Mouse (Mus musculus): ENCODE measurements around the gene Gm21992.
A peak's percentile ranks its signal among the peaks of the same experiment; 100 is the strongest.

Gm21992 gene

GRCm38 (mm10) chr19:4811063-4811908 lies at the start of gene Gm21992, which contains the start of gene Rbm14:
TSS of gene Gm21992 (minus strand) at chr19:4811612.
TSS of gene Rbm14 (minus strand) at chr19:4811634.
- peak; percentile 99 for DNase-seq (ENCODE audit: low spot score in 2 of 2)

GRCm38 (mm10) chr19:4859081-4859480 lies 47.7 kb upstream of the Gm21992 start:
- DNase-seq (ENCODE audit: low spot score in 2 of 2) = no peak

DNA sequence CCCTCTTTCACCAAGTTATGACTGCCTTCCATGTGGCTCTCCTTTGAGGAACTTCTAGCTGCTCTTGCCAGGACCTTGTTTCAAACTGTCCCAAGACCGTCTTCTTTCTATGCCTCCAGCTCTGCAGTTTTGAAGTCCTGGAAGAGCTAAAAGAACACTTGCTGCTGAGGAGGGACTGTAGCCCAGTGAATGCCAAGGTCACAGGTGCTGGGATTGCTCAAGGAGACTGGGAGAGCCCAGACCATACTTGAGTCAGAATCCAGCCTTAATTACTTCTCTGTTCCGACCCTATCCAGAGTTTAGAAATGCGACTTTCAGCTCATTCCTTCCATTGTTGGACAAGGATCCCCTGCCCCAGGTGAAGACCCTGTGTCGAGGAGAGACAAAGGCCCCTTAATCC lies 44.5 kb upstream of the Gm21992 start:
- DNase-seq (ENCODE audit: low spot score in 2 of 2) = no peak

DNA sequence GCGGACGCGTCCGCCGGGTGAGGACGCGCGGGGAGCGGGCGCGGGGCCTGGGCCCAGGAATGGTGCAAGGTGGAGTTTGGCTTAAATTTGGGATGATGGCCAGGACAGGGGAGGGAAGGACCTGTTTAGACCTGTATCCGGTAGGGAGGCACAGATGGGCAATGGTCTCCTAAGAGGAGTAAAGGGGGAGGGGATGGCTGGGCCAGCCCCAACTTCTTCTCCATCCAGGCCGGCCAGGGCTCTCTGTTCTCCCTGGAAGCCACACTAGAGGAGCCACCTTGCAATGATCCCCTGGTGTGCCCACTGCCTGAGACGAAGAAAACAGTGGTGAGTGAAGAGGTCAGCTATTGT lies 44.0 kb upstream of the Gm21992 start:
- no peak for DNase-seq (ENCODE audit: low spot score in 2 of 2)

DNA sequence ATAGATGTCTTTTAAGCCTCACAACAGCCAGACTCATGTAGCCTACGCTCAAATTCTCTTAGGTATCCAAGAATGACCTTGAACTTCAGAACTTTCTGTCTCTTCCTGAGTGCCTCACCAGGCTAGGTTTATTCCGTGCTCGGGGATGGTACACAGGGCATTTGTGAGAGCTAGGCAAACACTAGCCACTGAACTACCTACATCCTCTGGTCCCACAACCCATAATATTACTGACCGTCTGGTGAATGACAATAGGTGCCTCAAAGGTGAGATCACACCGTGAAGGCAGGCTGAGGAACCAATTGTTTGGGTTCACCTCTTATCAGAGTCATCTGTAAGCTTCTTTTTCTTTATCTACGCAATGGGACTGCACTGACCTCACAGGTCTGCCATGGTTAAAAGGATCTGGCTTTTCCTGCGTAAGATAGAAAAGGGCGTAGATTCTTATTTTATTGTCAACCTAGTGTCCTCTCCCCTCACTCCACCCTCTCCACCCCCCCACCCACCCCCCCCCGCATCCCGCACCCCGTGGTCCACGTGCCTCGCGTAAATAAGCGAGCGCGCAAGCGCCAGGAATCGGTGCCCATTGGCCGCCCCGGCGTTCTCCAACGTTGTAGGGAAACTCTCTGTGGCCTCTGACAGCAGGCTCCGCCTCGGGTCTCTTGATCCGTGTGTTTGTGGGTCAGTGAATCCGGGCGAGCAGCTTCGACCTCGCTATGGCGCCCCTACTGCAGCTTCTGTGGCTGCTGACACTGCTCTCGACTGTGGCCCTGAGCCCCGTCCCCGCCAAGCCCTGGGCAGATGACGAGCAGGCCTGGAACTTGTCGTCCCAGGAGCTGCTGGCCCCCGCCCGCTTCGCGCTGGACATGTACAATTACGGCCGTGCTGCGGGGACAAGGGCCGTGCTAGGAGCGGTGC lies 43.4 kb upstream of the Gm21992 start, which contains the start of gene Ctsf:
TSS of gene Ctsf (plus strand) at position 579 of the 918 bp plus-strand sequence.
- DNase-seq (ENCODE audit: low spot score in 2 of 2) = peak; percentile 94

DNA sequence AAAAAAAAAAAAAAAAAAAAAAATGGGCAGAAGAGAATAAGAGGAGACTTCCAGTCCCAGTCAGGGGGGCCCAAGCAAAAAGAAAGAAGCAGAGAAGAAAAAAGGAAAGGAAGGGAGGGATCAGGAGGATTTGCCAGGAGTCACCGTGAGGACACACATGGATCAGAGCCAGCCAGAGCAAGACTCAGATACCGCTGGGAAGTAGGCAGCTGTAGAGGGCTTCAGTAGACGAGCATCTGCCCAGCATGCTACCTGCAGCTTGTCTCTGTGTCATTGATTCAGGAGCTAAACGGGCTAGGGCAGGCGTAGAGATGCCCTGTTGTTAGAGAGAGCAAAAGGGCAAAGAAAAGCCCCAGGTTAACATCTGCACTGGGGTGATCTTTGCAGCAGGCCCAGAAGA lies 38.9 kb upstream of the Gm21992 start:
- no peak for DNase-seq (ENCODE audit: low spot score in 2 of 2)

DNA sequence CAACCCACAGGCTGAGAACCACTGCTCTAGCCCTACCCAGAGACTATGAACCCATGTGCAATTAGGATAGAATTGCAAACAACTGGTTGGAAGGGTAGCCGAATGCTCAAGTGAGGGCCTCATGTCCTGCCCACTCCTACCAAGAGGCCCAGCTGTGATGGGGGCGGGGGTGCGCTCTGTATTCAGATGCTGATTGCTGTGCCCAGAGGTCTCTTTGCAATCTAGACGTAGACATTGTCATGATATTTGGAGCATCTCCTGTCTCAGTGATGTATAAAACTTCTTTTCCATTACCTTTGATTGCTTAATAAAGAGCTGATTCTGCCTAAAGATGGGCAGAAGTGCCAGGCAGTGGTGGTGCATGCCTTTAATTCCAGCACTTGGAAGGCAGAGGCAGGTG lies 38.4 kb upstream of the Gm21992 start:
- DNase-seq (ENCODE audit: low spot score in 2 of 2) = no peak

DNA sequence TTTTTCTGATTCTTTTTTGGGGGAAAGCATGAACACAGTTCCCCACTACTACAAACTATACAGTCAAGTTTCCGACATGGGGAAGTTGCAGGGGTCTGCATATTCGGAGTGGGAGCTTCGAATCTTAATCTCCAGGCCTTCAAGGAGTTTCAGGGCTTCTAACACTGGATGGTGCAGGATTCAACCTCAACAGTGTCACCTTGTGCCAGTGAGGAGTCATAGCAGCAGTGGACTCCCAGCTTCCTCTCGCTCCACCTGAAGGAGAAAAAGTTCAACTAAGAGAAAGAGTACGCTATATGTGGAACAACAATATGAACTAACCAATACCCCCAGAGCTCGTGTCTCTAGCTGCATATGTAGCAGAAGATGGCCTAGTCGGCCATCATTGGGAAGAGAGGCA lies 36.1 kb upstream of the Gm21992 start:
- DNase-seq (ENCODE audit: low spot score in 2 of 2) = no peak

GRCm38 (mm10) chr19:4845846-4846245 lies 34.4 kb upstream of the Gm21992 start:
- DNase-seq (ENCODE audit: low spot score in 2 of 2) = no peak

GRCm38 (mm10) chr19:4842611-4843010 lies 31.2 kb upstream of the Gm21992 start:
- DNase-seq (ENCODE audit: low spot score in 2 of 2) = no peak

- DNase-seq (ENCODE audit: low spot score in 2 of 2) = no peak
Observed at GRCm38 (mm10) chr19:4840848-4841247, 29.4 kb upstream of the Gm21992 start.

GRCm38 (mm10) chr19:4839149-4839548 lies 27.7 kb upstream of the Gm21992 start, which contains the start of the genes Ccs and Ccdc87:
TSS of gene Ccs (minus strand) at chr19:4839332.
TSS of gene Ccdc87 (plus strand) at chr19:4839366.
- peak; percentile 97 to 98 for DNase-seq (ENCODE audit: low spot score in 2 of 2)

DNA sequence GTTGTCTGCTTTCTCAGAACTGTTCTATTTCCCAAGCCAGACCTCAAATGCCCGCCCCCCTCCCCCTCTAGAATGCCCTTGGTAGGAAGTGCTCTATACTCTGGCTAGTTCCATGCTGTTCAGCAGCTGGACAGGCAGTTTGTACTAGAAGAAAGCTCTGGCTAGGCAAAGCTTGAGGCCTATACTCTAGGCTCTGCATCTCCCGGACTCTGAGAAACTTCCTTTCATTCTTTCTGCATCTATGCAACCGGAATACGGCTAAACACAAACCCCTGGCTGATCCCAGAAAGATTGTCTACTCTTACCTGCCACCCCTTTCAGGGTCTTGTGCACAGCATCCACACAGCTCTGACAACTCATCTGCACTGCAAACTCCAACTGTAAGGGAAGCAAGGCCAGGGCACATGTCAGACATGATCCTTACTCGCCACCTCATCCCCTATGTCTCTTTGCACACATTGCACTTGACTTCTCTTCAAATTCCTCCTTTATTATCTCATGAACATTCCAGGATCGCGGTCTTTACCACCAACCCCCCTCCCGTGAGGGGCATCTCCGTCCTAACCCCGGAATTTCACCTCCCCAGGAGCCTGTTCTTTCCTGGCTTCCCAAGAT lies 27.2 kb upstream of the Gm21992 start:
- no peak for DNase-seq (ENCODE audit: low spot score in 2 of 2)

- no peak for DNase-seq (ENCODE audit: low spot score in 2 of 2)
Observed at GRCm38 (mm10) chr19:4837049-4837448, 25.6 kb upstream of the Gm21992 start.

DNA sequence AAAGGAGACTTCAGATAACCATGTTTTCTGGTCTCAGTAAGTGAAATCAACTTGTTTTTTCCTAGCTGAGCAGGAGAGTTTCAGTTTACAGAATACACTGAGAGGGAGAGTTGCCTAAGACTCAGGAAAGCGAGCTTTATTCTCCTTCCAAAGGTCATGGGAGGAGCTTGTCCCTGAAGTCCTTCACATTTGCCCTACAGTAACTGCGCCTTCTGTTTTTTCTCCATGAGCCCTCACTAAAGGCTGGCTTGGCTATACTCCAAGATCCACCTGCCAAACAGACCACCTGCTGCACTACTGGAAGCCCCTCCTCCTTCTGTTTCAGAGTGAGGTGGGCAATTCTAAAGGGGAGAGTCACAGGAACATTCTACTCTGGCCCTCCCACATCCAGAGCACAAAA lies 24.7 kb upstream of the Gm21992 start:
- no peak for DNase-seq (ENCODE audit: low spot score in 2 of 2)

- DNase-seq (ENCODE audit: low spot score in 2 of 2) = no peak
Observed at GRCm38 (mm10) chr19:4833977-4834376, 22.6 kb upstream of the Gm21992 start.

DNA sequence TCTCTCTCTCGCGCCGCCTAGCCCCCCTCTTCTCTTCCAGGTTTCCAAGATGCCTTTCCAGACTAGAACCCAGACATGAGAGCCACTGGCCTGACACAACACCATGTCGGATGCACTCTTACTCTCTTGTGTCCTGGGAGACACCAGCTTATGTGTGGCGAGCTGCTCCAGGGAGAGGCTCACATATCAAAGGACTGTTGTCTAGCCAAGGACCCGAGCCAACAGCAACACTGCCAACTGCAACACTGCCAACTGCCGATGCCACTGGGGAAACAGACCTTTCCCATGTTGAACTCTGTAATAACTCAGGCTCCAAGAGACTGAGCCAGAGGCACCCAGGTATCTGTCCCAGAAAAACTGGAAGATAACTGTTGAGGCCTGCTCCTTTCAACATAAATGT lies 17.7 kb upstream of the Gm21992 start:
- DNase-seq (ENCODE audit: low spot score in 2 of 2) = peak; percentile 73 to 78

GRCm38 (mm10) chr19:4828444-4829114 lies 17.2 kb upstream of the Gm21992 start:
- DNase-seq (ENCODE audit: low spot score in 2 of 2) = no peak

- peak; percentile 88 to 89 for DNase-seq (ENCODE audit: low spot score in 2 of 2)
Observed at GRCm38 (mm10) chr19:4820678-4821303, 9.4 kb upstream of the Gm21992 start.

DNA sequence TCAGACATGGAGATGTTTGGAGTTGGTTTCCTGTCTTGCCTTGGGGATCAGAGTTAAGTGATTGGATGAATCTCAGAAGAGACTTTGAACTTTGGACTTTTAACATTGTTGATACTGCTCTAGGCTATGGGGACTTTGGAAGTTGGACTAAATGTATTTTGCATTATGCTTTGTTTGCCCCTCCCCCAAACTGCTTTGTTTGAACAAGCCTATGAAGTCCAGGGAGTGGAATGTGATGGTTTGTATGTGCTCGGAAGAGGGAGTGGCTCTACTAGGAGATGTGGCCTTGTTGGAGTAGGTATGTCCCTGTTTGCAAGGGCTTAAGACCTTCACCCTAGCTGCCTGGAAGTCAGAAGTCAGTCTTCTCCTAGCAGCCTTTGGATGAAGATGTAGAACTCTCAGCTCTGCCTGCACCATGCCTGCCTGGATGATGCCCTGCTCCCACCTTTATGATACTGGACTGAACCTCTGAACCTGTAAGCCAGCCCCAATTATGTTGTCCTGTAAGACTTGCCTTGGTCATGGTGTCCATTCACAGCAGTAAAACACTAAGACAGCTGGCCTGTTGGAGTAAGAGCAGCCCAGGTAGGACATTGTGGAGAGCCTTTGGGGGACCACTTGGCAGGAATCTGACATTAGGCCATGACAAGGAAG lies 5.9 kb upstream of the Gm21992 start:
- no peak for DNase-seq (ENCODE audit: low spot score in 2 of 2)

Data from right cerebral cortex, postnatal 10 days (tissue).